Mouse (Mus musculus): Measurements from ENCODE around the gene Slc17a5.

DNA sequence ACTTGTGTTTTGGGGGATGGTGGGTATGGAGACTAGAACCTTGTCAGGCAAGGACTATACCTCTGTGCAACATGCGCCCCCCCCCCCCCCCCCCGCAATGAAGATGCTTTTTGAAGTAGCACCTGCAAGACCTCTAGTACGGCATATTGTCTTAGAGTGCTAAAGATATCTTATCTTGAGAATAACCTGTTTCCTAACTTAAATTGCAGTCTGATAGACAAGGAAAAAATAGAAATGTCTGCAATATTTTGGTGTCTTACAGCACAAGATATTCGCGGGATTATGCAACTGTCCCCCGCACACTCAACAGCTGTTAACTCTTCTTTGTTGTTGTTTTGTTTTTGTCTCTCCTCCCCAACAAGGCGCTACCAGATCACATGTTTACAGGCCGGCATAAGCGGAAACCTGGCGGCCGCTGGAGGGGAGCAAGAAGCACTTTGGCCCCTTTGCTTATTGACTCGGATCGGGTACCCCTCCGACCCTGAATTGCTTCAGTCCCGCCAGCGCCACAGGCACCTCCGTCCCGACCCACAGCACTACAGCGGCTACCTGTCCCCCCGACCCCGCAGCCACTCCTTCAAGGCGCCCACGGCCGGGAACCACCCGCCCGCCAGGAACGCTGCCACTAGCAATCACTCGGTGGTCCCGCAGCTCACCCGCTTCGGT is 490 bp downstream of the Slc17a5 start:
- TF ChIP-seq CTCF (IDR thresholded peaks at IDR 0.05; ENCODE audit: borderline replicate concordance, insufficient read depth, low read length) (no peak), POLR2A (IDR thresholded peaks at IDR 0.05; ENCODE audit: low read depth, low read length) (no peak)
